8 mouse cellular contexts compared by ENCODE assay signal in the genomic region with DNA sequence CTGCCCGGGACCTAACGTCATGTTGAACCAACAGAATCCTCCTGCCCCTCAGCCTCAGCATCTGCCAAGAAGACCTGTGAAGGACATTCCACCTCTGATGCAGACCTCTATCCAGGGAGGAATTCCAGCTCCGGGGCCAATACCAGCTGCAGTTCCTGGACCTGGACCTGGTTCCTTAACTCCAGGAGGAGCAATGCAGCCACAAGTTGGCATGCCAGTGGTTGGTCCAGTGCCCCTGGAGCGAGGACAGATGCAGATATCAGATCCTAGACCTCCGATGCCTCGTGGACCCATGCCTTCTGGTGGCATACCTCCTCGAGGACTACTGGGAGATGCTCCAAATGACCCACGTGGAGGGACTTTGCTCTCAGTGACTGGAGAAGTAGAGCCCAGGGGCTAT. TPM values are rescaled to one million over a fixed set of nuclear protein-coding genes. Genes with fewer than 3 reads are reported as not detected.
A peak's percentile ranks its signal among the peaks of the same experiment; 100 is the strongest.
DNase-seq lines count a peak whose midpoint lies in the region; ATAC-seq lines count a peak whose summit lies in the region.

No protein-coding gene starts in this region.

- H3K27ac ChIP-seq in hindbrain, embryonic 11.5 days (ENCODE audit: low read depth, low read length) = no peak overlapping the region
- H3K27ac ChIP-seq in midbrain, embryonic 12.5 days (replicated peaks) = no peak overlapping the region

- no peak overlapping the region for H3K9ac ChIP-seq in hindbrain, embryonic 11.5 days (ENCODE audit: low read depth, low read length)
- H3K9ac ChIP-seq in midbrain, embryonic 12.5 days (replicated peaks) = peak overlapping the region; percentile 80

- DNase-seq in adrenal gland, postnatal 14 days = peak; percentile 12
- no peak for DNase-seq in adrenal gland, adult 2 months
- peak; percentile 26 to 32 for DNase-seq in right cerebral cortex, postnatal 10 days (ENCODE audit: low spot score in 2 of 2)
- DNase-seq in right cerebral cortex, postnatal 4 days = no peak
- no peak for DNase-seq in hindbrain, embryonic 11.5 days (ENCODE audit: low spot score)
- DNase-seq in frontal cortex, postnatal 25 days (ENCODE audit: low spot score in 2 of 2) = no peak
- no peak for DNase-seq in right cerebral cortex, postnatal 25 days

- H3K27me3 ChIP-seq in hindbrain, embryonic 11.5 days (ENCODE audit: control insufficient read depth, insufficient read depth, low read length) = no peaks in the 10 kb centered on the region
- H3K27me3 ChIP-seq in midbrain, embryonic 12.5 days = no peaks in the 10 kb centered on the region

- WGBS in hindbrain, embryonic 11.5 days = 97% methylated on average over 8 of the region's 8 CpGs
- 98% methylated on average over 8 of the region's 8 CpGs for WGBS in midbrain, embryonic 12.5 days

- H3K4me2 ChIP-seq in hindbrain, embryonic 11.5 days (replicated peaks; ENCODE audit: low read depth, low read length) = peak overlapping the region; percentile 65
- peak overlapping the region; percentile 89 for H3K4me2 ChIP-seq in midbrain, embryonic 12.5 days (replicated peaks)

- peak overlapping the region; percentile 54 for H3K4me3 ChIP-seq in hindbrain, embryonic 11.5 days (ENCODE audit: low read depth, low read length)
- peak overlapping the region; percentile 72 for H3K4me3 ChIP-seq in midbrain, embryonic 12.5 days

- H3K36me3 ChIP-seq in hindbrain, embryonic 11.5 days (ENCODE audit: control insufficient read depth, insufficient read depth, low read length) = 0 out of 2 replicates have a peak, but pooled peaks cover 3% of the 10 kb centered on the region
- peaks cover 32% of the 10 kb centered on the region for H3K36me3 ChIP-seq in midbrain, embryonic 12.5 days

- H3K9me3 ChIP-seq in hindbrain, embryonic 11.5 days (ENCODE audit: control insufficient read depth, low read length) = no peaks in the 10 kb centered on the region
- H3K9me3 ChIP-seq in midbrain, embryonic 12.5 days = no peaks in the 10 kb centered on the region

- no peak for ATAC-seq in hindbrain, embryonic 11.5 days (ENCODE audit: low FRiP score)
- no peak for ATAC-seq in midbrain, embryonic 12.5 days (ENCODE audit: low FRiP score, low read depth)

- peaks cover 2% of the 10 kb centered on the region; the same call in 1 of the 2 replicates for H3K4me1 ChIP-seq in hindbrain, embryonic 11.5 days (replicated peaks; ENCODE audit: control insufficient read depth, insufficient read depth, low read length)
- H3K4me1 ChIP-seq in midbrain, embryonic 12.5 days = peaks cover 19% of the 10 kb centered on the region

RNA-seq across cellular contexts. Expression of gene Cstf2t, which starts 1.1 kb away (rescaled TPM):
- total RNA-seq in adrenal gland, postnatal 14 days (2021) = 24.5 and 25.2 TPM in 2 replicates
- total RNA-seq in adrenal gland, adult 2 months (2021) = 10 to 100 TPM; 16.9 to 25.3 TPM
- polyA plus RNA-seq in adrenal gland, adult 2 months (2012; rRNA removed) = 6.6 and 6.7 TPM in 2 replicates
- polyA plus RNA-seq in hindbrain, embryonic 11.5 days (2014; fragmentation: Nextera tagmentation; extraction: Ambion mirVana) = 45.3 and 51.0 TPM in 2 replicates
- 83.8 and 91.4 TPM in 2 replicates for polyA plus RNA-seq in midbrain, embryonic 12.5 days (2016; fragmentation: Nextera tagmentation; extraction: Ambion mirVana)

Comparison
In these comparisons a context has a peak if more than half of its experiments do, and no peak if none do; other contexts are left out.
1. DNase-seq: peak in adrenal gland, postnatal 14 days (single experiment) and right cerebral cortex, postnatal 10 days (2 of 2); none in adrenal gland, adult 2 months (single experiment), right cerebral cortex, postnatal 4 days (single experiment), hindbrain, embryonic 11.5 days (single experiment), frontal cortex, postnatal 25 days (0 of 2) and right cerebral cortex, postnatal 25 days (single experiment).